Comparison of ENCODE assay signal across 8 mouse cellular contexts in the genomic region with DNA sequence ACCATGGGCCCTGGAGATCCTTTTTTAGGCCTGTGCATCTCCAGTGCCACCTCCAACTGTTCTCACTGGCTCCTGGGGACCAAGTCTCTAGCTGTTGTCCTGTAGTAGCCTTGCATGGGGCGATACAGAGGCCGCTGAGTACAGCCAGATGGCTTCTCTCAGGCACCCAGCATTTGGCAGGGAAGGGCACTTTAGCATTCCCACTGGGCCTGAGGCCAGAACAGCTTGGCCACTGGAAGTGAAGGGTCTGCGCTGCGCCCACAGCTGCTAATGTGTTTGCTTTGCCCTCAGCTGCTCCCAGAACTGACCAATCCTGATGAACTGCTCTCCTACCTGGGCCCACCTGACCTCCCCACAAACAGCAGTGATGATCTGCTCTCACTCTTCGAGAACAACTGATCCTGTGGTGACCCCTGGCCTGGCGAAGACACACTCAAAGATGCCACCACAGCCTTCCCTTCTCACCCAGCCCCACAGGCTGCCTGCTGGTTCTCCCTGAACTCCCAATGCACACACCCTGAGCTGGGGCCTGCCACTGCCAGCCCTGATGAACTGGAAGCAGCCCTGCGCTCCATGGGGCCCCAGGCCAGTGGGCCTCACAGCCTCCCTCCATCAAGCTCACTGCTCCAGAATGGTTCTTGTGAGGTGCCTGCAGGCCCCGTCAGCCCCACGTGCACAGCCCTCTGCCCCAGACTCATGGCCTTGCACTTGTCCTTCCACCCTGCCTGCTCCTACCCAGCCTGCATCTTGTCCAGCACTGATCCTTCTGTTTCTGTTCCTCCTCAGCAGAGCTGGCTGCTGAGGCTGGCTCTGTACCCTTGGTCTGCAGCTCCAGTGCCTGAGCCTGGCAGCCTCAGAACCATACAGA. TPM values are rescaled to one million over a fixed set of nuclear protein-coding genes. Genes with fewer than 3 reads are reported as not detected.
A peak's percentile ranks its signal among the peaks of the same experiment; 100 is the strongest.
DNase-seq lines count a peak whose midpoint lies in the region; ATAC-seq and TF ChIP-seq lines count a peak whose summit lies in the region.

No protein-coding gene starts in this region.

- no peak for DNase-seq in kidney, postnatal 0 days (ENCODE audit: low spot score)
- DNase-seq in kidney, adult 9 months, result no peak
- DNase-seq in cerebellum, adult 9-10 months, result peak; percentile 47
- DNase-seq in lung, adult 18-20 months, result peak; percentile 62 to 72
- no peak for DNase-seq in layer of hippocampus, adult 18-20 months (ENCODE audit: low spot score in 2 of 2)
- no peak for DNase-seq in yolk sac, embryonic 10.5 days (ENCODE audit: low spot score)

- 72% methylated on average over 9 of the region's 9 CpGs for WGBS in kidney, postnatal 0 days
- WGBS in heart, embryonic 12.5 days, result 83% methylated on average over 9 of the region's 9 CpGs

- H3K9ac ChIP-seq in kidney, postnatal 0 days (ENCODE audit: low read depth, low read length), result peak overlapping the region; percentile 37; the same call in 1 of the 2 replicates
- H3K9ac ChIP-seq in heart, embryonic 12.5 days, result peak overlapping the region; percentile 53

- peaks cover 26% of the 10 kb centered on the region; the same call in 1 of the 2 replicates for H3K4me1 ChIP-seq in kidney, postnatal 0 days (replicated peaks; ENCODE audit: insufficient read depth, low read length)
- H3K4me1 ChIP-seq in heart, embryonic 12.5 days (replicated peaks), result peaks cover 26% of the 10 kb centered on the region

- no peaks in the 10 kb centered on the region for H3K9me3 ChIP-seq in kidney, postnatal 0 days (replicated peaks; ENCODE audit: low read length)
- no peaks in the 10 kb centered on the region for H3K9me3 ChIP-seq in heart, embryonic 12.5 days (replicated peaks)

- H3K27me3 ChIP-seq in kidney, postnatal 0 days (ENCODE audit: insufficient read depth, low read length), result no peaks in the 10 kb centered on the region
- H3K27me3 ChIP-seq in heart, embryonic 12.5 days (replicated peaks), result no peaks in the 10 kb centered on the region

- TF ChIP-seq CTCF in kidney, postnatal 0 days (IDR thresholded peaks at IDR 0.05; ENCODE audit: low read depth), result no peak

- ATAC-seq in kidney, postnatal 0 days (replicated peaks; ENCODE audit: low FRiP score, low read depth), result no peak; the same call in 1 of the 2 replicates
- no peak for ATAC-seq in heart, embryonic 12.5 days (ENCODE audit: insufficient number of reproducible peaks, low FRiP score)
- no peak for ATAC-seq in activated CD4-positive, CD25-positive, alpha-beta regulatory T cell, adult 4 months

- no peak overlapping the region for H3K4me3 ChIP-seq in kidney, postnatal 0 days (replicated peaks; ENCODE audit: low read depth, low read length)
- no peak overlapping the region for H3K4me3 ChIP-seq in heart, embryonic 12.5 days

- H3K4me2 ChIP-seq in kidney, postnatal 0 days (ENCODE audit: low read length), result no peak overlapping the region
- H3K4me2 ChIP-seq in heart, embryonic 12.5 days, result no peak overlapping the region

- peaks cover 51% of the 10 kb centered on the region for H3K36me3 ChIP-seq in kidney, postnatal 0 days (ENCODE audit: insufficient read depth, low read length)
- peaks cover 56% of the 10 kb centered on the region for H3K36me3 ChIP-seq in heart, embryonic 12.5 days

- H3K27ac ChIP-seq in kidney, postnatal 0 days, result peak overlapping the region; percentile 89
- peak overlapping the region; percentile 74 for H3K27ac ChIP-seq in heart, embryonic 12.5 days (ENCODE audit: poor library complexity, severe bottlenecking)

RNA-seq across cellular contexts. Expression of gene Ppia, which starts 10.3 kb away (rescaled TPM):
- polyA plus RNA-seq in kidney, postnatal 0 days (2015; fragmentation: Nextera tagmentation; extraction: Ambion mirVana), result 5,621 and 5,791 TPM in 2 replicates
- 4,539 and 4,606 TPM in 2 replicates for polyA plus RNA-seq in heart, embryonic 12.5 days (2016; fragmentation: Nextera tagmentation; extraction: Ambion mirVana)
- 1,000 to 10,000 TPM; 2,979 to 3,385 TPM for polyA plus RNA-seq in activated CD4-positive, CD25-positive, alpha-beta regulatory T cell, adult 4 months (2017; shearing (Covaris generic))
- 1,000 to 10,000 TPM; 1,682 to 1,687 TPM for total RNA-seq in layer of hippocampus, adult 18-20 months (2021)

RNA-seq across cellular contexts. Expression of gene Zmiz2, which starts 16.1 kb away (rescaled TPM):
- polyA plus RNA-seq in kidney, postnatal 0 days (2015; fragmentation: Nextera tagmentation; extraction: Ambion mirVana), result 9.9 TPM in 2 replicates
- 7.0 and 7.5 TPM in 2 replicates for polyA plus RNA-seq in heart, embryonic 12.5 days (2016; fragmentation: Nextera tagmentation; extraction: Ambion mirVana)
- 10 to 100 TPM; 42.3 to 51.7 TPM for polyA plus RNA-seq in activated CD4-positive, CD25-positive, alpha-beta regulatory T cell, adult 4 months (2017; shearing (Covaris generic))
- 100 to 1,000 TPM; 169 to 174 TPM for total RNA-seq in layer of hippocampus, adult 18-20 months (2021)

RNA-seq across cellular contexts. Expression of gene H2afv, which starts 39.3 kb away (rescaled TPM):
- 441 and 458 TPM in 2 replicates for polyA plus RNA-seq in kidney, postnatal 0 days (2015; fragmentation: Nextera tagmentation; extraction: Ambion mirVana)
- polyA plus RNA-seq in heart, embryonic 12.5 days (2016; fragmentation: Nextera tagmentation; extraction: Ambion mirVana), result 306 TPM in 2 replicates
- polyA plus RNA-seq in activated CD4-positive, CD25-positive, alpha-beta regulatory T cell, adult 4 months (2017; shearing (Covaris generic)), result 100 to 1,000 TPM; 207 to 221 TPM
- total RNA-seq in layer of hippocampus, adult 18-20 months (2021), result 10 to 100 TPM; 36.3 to 45.4 TPM

Comparison
In these comparisons a context has a peak if more than half of its experiments do, and no peak if none do; other contexts are left out.
1. DNase-seq: peak in cerebellum, adult 9-10 months (single experiment) and lung, adult 18-20 months (2 of 2); none in kidney, postnatal 0 days (single experiment), kidney, adult 9 months (single experiment), layer of hippocampus, adult 18-20 months (0 of 2) and yolk sac, embryonic 10.5 days (single experiment).